Mouse (Mus musculus): ENCODE measurements around the gene Ccdc88b.

Gene Ccdc88b

DNA sequence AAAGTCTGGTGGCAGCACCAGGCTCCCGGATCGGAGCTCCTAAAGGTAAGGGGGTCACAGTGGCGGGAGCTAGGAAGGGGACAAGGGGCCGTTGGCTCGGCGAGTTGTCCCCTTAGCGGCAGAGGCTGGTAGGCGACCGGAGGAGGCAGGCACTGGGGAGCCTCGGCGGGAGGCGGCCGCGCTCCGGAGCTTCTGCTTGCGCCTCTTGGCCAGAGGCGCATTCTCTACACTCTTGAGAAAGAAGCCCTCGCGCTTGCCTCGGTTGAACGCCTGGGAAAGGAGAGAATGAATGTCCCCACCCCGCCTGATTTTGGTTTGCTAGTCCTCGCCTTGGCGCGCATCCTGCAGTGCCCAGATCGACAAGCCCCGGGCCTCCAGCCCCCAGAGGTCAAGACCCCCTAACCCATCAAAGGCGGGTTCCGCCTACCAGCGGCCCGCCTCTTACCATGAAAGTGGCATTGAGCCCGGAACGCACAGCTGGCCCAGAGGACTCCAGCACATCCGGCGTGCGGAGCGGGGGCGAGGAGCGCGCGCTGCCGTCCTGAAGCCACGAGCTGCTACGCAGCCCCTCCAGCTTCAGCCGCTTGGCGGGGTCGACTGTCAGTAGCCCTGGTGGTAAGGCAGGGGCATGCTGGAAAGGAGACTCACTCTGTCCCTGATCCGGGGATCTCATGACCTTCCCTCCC lies 28.0 kb downstream of the Ccdc88b start:
- DNase-seq (ENCODE audit: extremely low read depth, insufficient read length, low spot score): no peak

DNA sequence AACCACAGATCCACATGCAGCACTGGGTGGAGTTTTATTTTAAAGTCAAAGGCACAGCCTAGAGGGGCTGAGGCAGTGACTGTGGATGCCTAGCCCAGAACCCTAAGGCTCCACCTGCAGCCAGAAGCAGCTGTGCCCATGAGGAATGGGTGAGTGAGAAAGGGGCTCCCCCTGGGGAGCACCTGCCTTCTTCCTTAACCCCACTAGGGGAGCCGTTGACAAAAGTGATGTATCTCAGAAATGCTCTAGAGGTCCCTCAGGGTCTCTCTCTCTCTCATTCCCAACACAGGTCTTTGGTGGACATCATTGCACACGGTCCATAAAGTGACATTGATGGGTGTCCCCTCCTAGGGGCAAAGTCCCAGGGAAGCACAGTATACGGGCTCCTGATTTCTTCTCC lies 28.9 kb downstream of the Ccdc88b start:
- no peak for DNase-seq (ENCODE audit: extremely low read depth, insufficient read length, low spot score)

DNA sequence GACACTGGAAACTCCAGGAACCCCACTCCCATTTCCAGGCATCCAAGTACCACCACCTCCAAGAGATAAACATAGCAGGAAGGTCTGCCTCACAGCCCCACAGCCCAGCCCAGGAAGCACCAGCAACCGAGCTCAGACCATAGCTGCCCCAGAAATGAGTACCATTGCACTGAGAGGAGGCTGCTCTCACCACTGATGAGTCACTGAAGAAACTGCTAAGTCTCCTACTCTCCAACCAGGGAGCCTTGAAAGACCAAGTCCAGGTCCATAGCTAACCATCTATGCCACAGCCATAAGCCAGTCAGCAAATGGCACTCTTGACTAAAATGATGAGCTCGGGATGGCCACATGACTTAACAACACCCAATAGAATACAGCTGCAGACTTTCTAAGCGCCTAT lies 31.4 kb downstream of the Ccdc88b start:
- DNase-seq (ENCODE audit: extremely low read depth, insufficient read length, low spot score): no peak

DNA sequence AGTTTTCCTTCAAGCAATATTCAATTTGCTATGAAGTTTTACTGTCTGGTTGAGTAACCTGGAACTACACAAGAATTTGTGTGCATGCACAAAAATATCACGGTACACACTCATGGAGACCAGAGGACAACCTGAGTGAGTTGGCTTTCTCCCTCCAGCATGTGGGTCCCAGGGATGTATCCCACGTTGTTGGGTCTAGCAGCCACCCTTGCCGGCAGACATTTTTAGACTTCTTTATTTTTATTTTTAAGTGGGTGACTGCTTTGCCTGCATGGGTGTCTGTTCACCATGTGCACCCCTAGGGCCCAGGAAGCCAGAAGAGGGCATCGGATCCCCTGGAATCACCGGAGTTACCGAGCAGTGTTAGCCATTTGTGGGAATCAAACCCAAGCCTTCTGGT lies 32.6 kb downstream of the Ccdc88b start:
- no peak for DNase-seq (ENCODE audit: extremely low read depth, insufficient read length, low spot score)

DNA sequence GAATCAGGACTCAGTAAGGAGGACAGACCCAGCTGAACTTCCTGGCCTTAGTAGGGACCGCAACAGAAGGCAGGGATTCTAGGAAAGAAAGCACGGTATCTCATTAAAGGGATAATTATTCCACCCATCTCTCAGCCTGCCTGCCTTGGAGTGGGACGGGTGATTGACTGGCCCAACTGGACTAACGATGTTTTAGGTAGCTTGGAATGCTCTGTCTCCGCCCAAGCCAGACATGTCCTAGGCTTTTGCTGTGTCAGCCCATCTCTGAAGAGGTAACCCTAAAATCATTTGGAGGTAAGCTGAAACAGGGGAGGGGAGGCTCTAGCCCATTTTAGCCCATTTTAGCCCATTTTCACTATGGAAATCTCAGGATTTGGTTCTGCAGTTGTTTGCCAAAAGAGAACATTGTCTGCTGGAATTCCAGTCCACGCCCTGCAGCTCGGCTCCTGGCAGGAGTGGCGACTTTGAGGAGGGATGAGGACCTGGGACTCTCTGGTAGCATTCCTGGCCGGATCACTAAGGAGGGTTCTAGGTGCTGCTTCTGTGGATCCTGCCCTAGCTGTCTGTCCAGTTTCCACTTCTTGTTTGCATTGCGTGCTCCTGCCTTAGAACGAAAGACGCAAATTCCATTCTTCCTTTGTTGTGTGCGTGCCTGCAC lies 37.3 kb downstream of the Ccdc88b start:
- no peak for DNase-seq (ENCODE audit: extremely low read depth, insufficient read length, low spot score)

DNA sequence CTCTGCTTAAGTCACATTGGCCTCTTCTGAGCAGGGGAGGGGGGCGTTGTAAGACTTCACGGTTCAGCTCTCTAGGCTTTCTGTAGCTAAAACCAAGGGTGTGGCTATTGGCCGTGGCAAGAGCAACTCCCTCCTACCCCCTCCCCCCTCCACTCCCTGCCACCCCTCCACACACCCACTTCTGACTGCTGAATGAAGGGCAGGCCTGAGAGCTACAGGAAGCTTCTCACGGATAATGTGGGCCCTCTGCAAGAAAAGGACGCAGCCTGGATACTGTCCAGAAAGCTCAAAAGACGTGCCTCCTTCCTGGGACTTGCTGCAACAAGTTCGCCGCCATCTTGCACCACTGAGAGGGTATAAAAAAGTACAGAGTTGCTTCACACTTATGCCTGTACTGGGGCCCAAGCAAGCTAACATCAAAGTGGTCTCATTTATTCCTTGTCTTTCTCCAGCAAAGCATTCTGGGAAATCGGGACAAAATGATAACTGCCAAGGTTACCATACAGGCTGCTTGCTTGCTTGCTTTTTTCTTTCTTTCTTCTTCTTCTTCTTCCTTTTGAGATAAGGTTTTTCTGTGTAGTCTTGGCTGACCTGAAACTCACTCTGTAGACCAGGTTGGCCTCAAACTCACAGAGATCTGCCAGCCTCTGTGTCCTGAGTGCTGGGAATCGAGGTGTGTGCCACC lies 38.7 kb downstream of the Ccdc88b start:
- no peak for DNase-seq (ENCODE audit: extremely low read depth, insufficient read length, low spot score)

DNA sequence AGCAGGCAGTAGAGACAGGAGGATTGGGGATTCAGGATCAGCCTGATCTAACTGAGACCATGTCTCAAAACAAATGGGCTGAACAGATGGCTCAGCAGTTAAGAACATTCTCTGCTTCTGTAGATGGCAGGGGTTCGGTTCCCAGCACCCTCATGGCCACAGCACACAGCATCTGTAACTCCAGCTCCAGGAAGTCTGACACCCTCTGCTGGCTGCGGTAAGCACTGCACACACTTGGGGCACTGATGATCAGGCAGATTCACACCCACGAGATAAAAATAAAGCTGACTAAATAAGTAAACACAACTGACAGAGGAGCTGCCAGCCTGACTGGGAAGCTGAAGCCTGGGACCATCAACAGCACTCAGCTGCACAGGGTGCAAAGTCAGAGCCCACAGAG lies 43.1 kb downstream of the Ccdc88b start:
- no peak for DNase-seq (ENCODE audit: extremely low read depth, insufficient read length, low spot score)

DNA sequence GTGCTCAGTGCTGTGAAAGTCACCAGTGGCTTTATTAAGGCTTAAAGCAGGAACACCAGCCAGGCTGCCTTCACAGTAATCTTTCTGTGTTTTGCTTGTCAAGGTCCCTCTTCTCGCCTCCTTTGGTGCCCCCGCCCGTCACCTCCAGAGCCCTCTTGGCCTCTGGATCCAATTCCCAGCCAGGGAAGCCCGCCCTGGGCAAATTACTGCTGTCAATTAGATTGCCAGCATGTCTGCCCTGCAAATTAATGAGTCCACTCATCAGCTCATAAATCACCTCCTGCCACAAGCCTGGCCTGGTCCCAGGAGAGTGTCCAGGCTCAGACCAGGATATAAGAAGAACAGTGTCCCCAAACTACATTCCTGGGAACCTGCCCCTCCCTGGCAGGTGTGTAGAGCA lies 43.6 kb downstream of the Ccdc88b start:
- no peak for DNase-seq (ENCODE audit: extremely low read depth, insufficient read length, low spot score)
